Mouse (Mus musculus) E14TG2a.4 (cell line): Measurements from ENCODE around the gene Lypd9.

Experiments
- CTCF ChIP-seq: conservative IDR thresholded peaks from 2 replicates; pipeline ENCODE4 v1.5.1; 2014; ENCODE audit warnings: low read length
- POU5F1 ChIP-seq: IDR thresholded peaks from 2 replicates; pipeline ENCODE4 v1.6.1; 2014; ENCODE audit warnings: low read length, borderline replicate concordance

GRCm38 (mm10) chr11:58499290-58499689 lies 46.6 kb upstream of the Lypd9 start:
- TF ChIP-seq CTCF (no peak), POU5F1 (no peak)
